ENCODE assay signal across 17 mouse cellular contexts in the genomic region with DNA sequence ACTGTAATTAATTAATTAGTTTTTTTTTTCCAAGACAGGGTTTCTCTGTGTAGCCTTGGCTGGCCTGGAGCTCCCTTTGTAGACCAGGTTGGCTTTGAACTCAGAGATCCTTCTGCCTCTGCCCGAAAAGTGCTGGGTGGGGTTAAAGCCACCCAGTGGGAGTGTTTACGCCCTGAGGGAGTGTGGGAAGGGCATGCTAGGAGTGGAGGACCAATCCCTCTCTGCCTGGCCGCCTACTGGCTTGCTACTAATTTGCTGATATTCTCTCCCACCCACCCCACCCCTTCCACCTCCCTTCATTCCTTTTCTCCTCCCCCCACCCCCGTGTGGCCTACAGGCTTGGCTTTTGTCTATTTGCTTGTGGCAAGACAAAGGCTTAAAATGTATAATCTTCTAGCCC. TPM values are rescaled to one million over a fixed set of nuclear protein-coding genes. Genes with fewer than 3 reads are reported as not detected.
A peak's percentile ranks its signal among the peaks of the same experiment; 100 is the strongest.
DNase-seq lines count a peak whose midpoint lies in the region; ATAC-seq lines count a peak whose summit lies in the region.
"Had no signal": no experiment of that assay in that cellular context is flagged by ENCODE, and none has a peak within 500 bp of the region (broad histone marks: within the 10 kb centered on the region; RNA-seq: fewer than 3 reads in every experiment).

No protein-coding gene starts in this region.

- no peaks in the 10 kb centered on the region for H3K9me3 ChIP-seq in hindbrain, embryonic 14.5 days (ENCODE audit: control insufficient read depth, low read length)
- H3K9me3 ChIP-seq: embryonic facial prominence, embryonic 12.5 days; heart, embryonic 10.5 days; hindbrain, embryonic 15.5 days; limb, embryonic 13.5 days; midbrain, embryonic 13.5 days had no signal

- H3K27ac ChIP-seq in hindbrain, embryonic 14.5 days, result no peak overlapping the region
- H3K27ac ChIP-seq: embryonic facial prominence, embryonic 12.5 days; heart, embryonic 10.5 days; hindbrain, embryonic 15.5 days; limb, embryonic 13.5 days; midbrain, embryonic 13.5 days; stomach, postnatal 0 days had no signal

- peaks cover 10% of the 10 kb centered on the region; the same call in 1 of the 2 replicates for H3K4me1 ChIP-seq in hindbrain, embryonic 14.5 days (replicated peaks; ENCODE audit: control insufficient read depth, insufficient read depth, low read length)

- no peaks in the 10 kb centered on the region for H3K36me3 ChIP-seq in hindbrain, embryonic 14.5 days (replicated peaks; ENCODE audit: control insufficient read depth, insufficient read depth)
- H3K36me3 ChIP-seq: embryonic facial prominence, embryonic 12.5 days; heart, embryonic 10.5 days; hindbrain, embryonic 15.5 days; limb, embryonic 13.5 days; midbrain, embryonic 13.5 days had no signal

- no peak overlapping the region for H3K9ac ChIP-seq in hindbrain, embryonic 14.5 days
- H3K9ac ChIP-seq: embryonic facial prominence, embryonic 12.5 days; hindbrain, embryonic 15.5 days; limb, embryonic 13.5 days; midbrain, embryonic 13.5 days had no signal

- DNase-seq in cerebellum, adult 9-11 months, result peak; percentile 45
- DNase-seq in cerebellum, adult 18-20 months, result no peak
- peak; percentile 9 for DNase-seq in kidney, postnatal 10 days
- no peak for DNase-seq in kidney, adult 11 months
- DNase-seq in liver, result peak; percentile 85
- no peak for DNase-seq in right cerebral cortex, postnatal 25 days
- no peak for DNase-seq in hindbrain, embryonic 14.5 days (ENCODE audit: low spot score)
- DNase-seq in left cerebral cortex, adult 18-20 months (ENCODE audit: low spot score in 2 of 2), result no peak
- DNase-seq: cerebellum, adult 2 months; gastrocnemius, postnatal 14 days; heart, postnatal 14 days had no signal

- H3K4me2 ChIP-seq in hindbrain, embryonic 14.5 days (replicated peaks), result no peak overlapping the region
- H3K4me2 ChIP-seq: embryonic facial prominence, embryonic 12.5 days; hindbrain, embryonic 15.5 days; limb, embryonic 13.5 days; midbrain, embryonic 13.5 days had no signal

- peaks cover 25% of the 10 kb centered on the region for H3K27me3 ChIP-seq in hindbrain, embryonic 14.5 days (ENCODE audit: control insufficient read depth, insufficient read depth, low read length)

- ATAC-seq in hindbrain, embryonic 14.5 days (ENCODE audit: low FRiP score), result no peak
- ATAC-seq: midbrain, embryonic 13.5 days had no signal

- 79% methylated on average over 4 of the region's 4 CpGs for WGBS in hindbrain, embryonic 14.5 days

- H3K4me3 ChIP-seq in hindbrain, embryonic 14.5 days (replicated peaks; ENCODE audit: low read length), result no peak overlapping the region
- H3K4me3 ChIP-seq: embryonic facial prominence, embryonic 12.5 days; heart, embryonic 10.5 days; hindbrain, embryonic 15.5 days; limb, embryonic 13.5 days; midbrain, embryonic 13.5 days had no signal

RNA-seq across cellular contexts. Expression of gene Acbd4, which starts 4.9 kb away (rescaled TPM):
- 8.3 and 10.6 TPM in 2 replicates for polyA plus RNA-seq in hindbrain, embryonic 14.5 days (2014; fragmentation: Nextera tagmentation; extraction: Ambion mirVana)
- 10 to 100 TPM; 85.2 to 90.4 TPM for total RNA-seq in left cerebral cortex, adult 18-20 months (2021)

RNA-seq across cellular contexts. Expression of gene Plcd3, which starts 4.9 kb away (rescaled TPM):
- polyA plus RNA-seq in hindbrain, embryonic 14.5 days (2014; fragmentation: Nextera tagmentation; extraction: Ambion mirVana), result 1.7 and 1.9 TPM in 2 replicates
- total RNA-seq in left cerebral cortex, adult 18-20 months (2021), result 10 to 100 TPM; 20.4 to 21.7 TPM

RNA-seq across cellular contexts. Expression of gene Hexim1, which starts 9.6 kb away (rescaled TPM):
- 5.3 and 5.6 TPM in 2 replicates for polyA plus RNA-seq in hindbrain, embryonic 14.5 days (2014; fragmentation: Nextera tagmentation; extraction: Ambion mirVana)
- 10 to 100 TPM; 42.6 to 52.8 TPM for total RNA-seq in left cerebral cortex, adult 18-20 months (2021)

RNA-seq across cellular contexts. Expression of gene Hexim2, which starts 25.8 kb away (rescaled TPM):
- polyA plus RNA-seq in hindbrain, embryonic 14.5 days (2014; fragmentation: Nextera tagmentation; extraction: Ambion mirVana), result 20.9 and 24.2 TPM in 2 replicates
- 10 to 100 TPM; 16.1 to 16.2 TPM for total RNA-seq in left cerebral cortex, adult 18-20 months (2021)

Comparison
In these comparisons a context has a peak if more than half of its experiments do, and no peak if none do; other contexts are left out.
1. DNase-seq: peak in cerebellum, adult 9-11 months (single experiment), kidney, postnatal 10 days (single experiment) and liver (single experiment); none in cerebellum, adult 18-20 months (0 of 2), kidney, adult 11 months (single experiment), right cerebral cortex, postnatal 25 days (single experiment), hindbrain, embryonic 14.5 days (single experiment) and left cerebral cortex, adult 18-20 months (0 of 2).